Mouse (Mus musculus) E14TG2a.4 (cell line): Measurements from ENCODE around the gene Palm.

Experiments used
- CTCF ChIP-seq: conservative IDR thresholded peaks from 2 replicates; pipeline ENCODE4 v1.5.1; 2014; ENCODE audit warnings: low read length
- NANOG ChIP-seq: IDR thresholded peaks from 2 replicates; pipeline ENCODE4 v1.6.1; 2014; ENCODE audit warnings: borderline replicate concordance, low read length, mixed read lengths

DNA sequence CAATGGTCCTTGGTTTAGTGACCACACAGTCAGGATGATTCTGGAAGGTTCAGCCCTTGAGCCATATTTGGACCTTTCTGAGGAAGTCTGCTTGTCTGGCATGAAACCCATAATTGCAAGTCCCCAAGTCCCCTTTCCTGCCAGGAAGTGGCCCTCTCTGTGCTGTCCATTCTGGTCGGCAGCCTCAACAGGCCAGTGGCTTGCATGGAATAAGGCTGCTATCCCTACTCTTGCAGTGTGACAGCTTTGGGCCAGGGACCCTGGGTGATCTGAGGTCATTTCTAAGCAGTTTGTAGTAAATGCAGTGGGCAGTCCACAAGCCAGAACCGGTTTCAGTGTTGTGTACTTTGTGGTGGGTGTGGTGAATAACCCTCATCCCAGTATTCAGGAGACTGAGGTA is 44.8 kb downstream of the Palm start:
- TF ChIP-seq CTCF, result no peak
- no peak for TF ChIP-seq NANOG
